Mouse (Mus musculus) hindbrain, embryonic 10.5 days (tissue): ENCODE measurements at regions not wholly inside any gene's neighbourhood (a gene's known extent, or its start where the extent isn't known, plus 50 kb on each side); places are given as distances from the start of the nearest gene placed in this dataset.

ENCODE experiments used
- DNase-seq: peaks from one replicate; pipeline ENCODE4 v3.0.0-alpha.2; 2017; ENCODE audit warnings: low spot score
- H3K27ac ChIP-seq: fragments of 300-500 bp; sonication (generic); 2 replicates; pipeline ENCODE4 v1.5.1; 2016; ENCODE audit warnings: mild to moderate bottlenecking, moderate library complexity
- H3K27me3 ChIP-seq: fragments of 300-500 bp; sonication (generic); 2 replicates; pipeline ENCODE4 v1.6.1; 2016; ENCODE audit warnings: mild to moderate bottlenecking; ENCODE audit not compliant: poor library complexity, insufficient read depth, severe bottlenecking
- H3K36me3 ChIP-seq: fragments of 300-500 bp; sonication (generic); 2 replicates; pipeline ENCODE4 v1.6.1; 2016; ENCODE audit warnings: mild to moderate bottlenecking, moderate library complexity
- H3K4me1 ChIP-seq: fragments of 300-500 bp; sonication (generic); replicated peaks from 2 replicates; pipeline ENCODE4 v1.6.1; 2016; ENCODE audit warnings: mild to moderate bottlenecking
- H3K4me3 ChIP-seq: fragments of 300-500 bp; sonication (generic); 2 replicates; pipeline ENCODE4 v1.5.1; 2016; ENCODE audit warnings: mild to moderate bottlenecking, moderate library complexity
- H3K9me3 ChIP-seq: fragments of 300-500 bp; sonication (generic); 2 replicates; pipeline ENCODE4 v1.6.1; 2016; ENCODE audit warnings: mild to moderate bottlenecking, moderate library complexity
- WGBS: fragments of 180-500 bp; shearing (Covaris S2); methylation state at CpG from one replicate; pipeline ENCODE4 v1.1.7; 2016; 5-methylcytosine and 5-hydroxymethylcytosine counted together

DNA sequence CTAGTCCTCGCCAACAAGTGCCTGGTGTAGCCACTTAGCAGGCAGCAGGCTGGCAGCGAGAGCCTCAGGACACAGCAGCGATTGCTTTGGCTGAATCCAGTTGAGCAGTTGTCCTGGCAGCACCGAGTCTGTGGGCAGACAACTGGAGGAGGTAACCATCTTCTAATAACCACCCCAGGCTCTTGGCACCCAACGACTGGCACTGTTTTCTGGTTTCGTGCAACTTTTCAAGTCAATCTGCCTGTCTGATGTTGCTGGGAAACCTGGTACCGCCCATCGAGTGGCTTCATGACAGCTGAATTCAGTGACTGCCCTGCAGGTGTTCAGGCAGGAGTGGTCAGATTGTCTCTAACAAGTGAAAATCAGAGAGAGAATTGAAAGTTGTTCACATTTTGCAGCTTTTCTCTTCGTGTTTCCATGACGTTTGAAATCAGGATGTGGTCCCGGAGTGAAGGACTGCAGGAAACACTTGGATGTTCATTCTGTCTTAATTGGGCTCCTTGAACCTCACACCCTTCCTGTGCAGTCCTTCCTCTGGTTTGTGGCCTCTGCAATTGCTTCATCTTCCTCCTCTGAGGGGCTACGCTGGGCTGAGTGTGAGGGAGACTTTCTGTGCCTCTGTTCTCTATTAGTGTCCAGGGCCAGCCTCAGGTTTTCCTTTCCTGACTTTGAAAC, 58.1 kb upstream of the Cdkn2b start:
- no peak overlapping the region for H3K4me3 ChIP-seq
- H3K27ac ChIP-seq, result no peak overlapping the region
- no peaks in the 10 kb centered on the region for H3K36me3 ChIP-seq
- DNase-seq, result no peak
- WGBS, result 83% methylated on average over 12 of the region's 12 CpGs
- H3K27me3 ChIP-seq, result peaks cover 3% of the 10 kb centered on the region; the same call in 1 of the 2 replicates
- H3K4me1 ChIP-seq, result no peaks in the 10 kb centered on the region
- H3K9me3 ChIP-seq, result no peaks in the 10 kb centered on the region

GRCm38 (mm10) chr4:89366581-89367141, 55.8 kb upstream of the Cdkn2b start:
- WGBS, result 50% methylated on average over 10 of the region's 10 CpGs
- no peaks in the 10 kb centered on the region for H3K4me1 ChIP-seq
- no peak overlapping the region for H3K4me3 ChIP-seq
- H3K27me3 ChIP-seq, result peaks cover 3% of the 10 kb centered on the region; the same call in 1 of the 2 replicates
- H3K9me3 ChIP-seq, result no peaks in the 10 kb centered on the region
- H3K36me3 ChIP-seq, result no peaks in the 10 kb centered on the region
- no peak overlapping the region for H3K27ac ChIP-seq
- no peak for DNase-seq

GRCm38 (mm10) chr4:89365875-89366274, 55.0 kb upstream of the Cdkn2b start:
- H3K4me3 ChIP-seq, result no peak overlapping the region
- no peak for DNase-seq
- peaks cover 3% of the 10 kb centered on the region; the same call in 1 of the 2 replicates for H3K27me3 ChIP-seq
- H3K4me1 ChIP-seq, result no peaks in the 10 kb centered on the region
- H3K9me3 ChIP-seq, result no peaks in the 10 kb centered on the region
- WGBS, result 47% methylated on average over 5 of the region's 5 CpGs
- H3K36me3 ChIP-seq, result no peaks in the 10 kb centered on the region
- no peak overlapping the region for H3K27ac ChIP-seq

DNA sequence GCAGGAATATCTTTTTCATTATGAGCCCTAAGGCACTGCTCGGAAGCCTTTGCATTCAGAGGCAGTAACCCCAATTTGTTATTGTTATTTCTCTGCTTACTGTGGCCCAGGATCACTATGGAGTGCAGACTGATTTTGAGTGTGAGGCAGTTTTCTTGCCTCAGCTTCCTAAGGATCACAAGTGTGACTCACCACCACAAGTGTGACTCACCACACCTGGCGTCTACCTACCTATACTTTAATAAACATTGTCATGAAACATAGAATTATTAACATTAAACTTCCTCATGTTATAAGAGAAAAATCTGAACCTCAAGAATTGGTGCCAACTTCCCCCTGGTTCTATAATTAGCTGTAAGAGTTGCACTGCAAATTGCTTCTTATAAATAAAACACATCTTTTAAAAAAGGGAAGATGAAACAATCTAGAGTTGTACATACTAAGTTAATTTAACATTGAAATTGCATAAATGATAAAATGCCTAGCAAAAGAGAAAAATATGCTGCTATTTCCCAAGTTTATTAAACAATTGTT, 52.4 kb upstream of the Cdkn2b start:
- no peak overlapping the region for H3K4me3 ChIP-seq
- peaks cover 3% of the 10 kb centered on the region; the same call in 1 of the 2 replicates for H3K27me3 ChIP-seq
- no peaks in the 10 kb centered on the region for H3K4me1 ChIP-seq
- 75% methylated on average over 2 of the region's 2 CpGs for WGBS
- H3K9me3 ChIP-seq, result no peaks in the 10 kb centered on the region
- H3K36me3 ChIP-seq, result no peaks in the 10 kb centered on the region
- no peak overlapping the region for H3K27ac ChIP-seq
- DNase-seq, result no peak

- WGBS, result 66% methylated on average over 3 of the region's 3 CpGs
Measured at GRCm38 (mm10) chr4:89362650-89363049, 51.8 kb upstream of the Cdkn2b start.

DNA sequence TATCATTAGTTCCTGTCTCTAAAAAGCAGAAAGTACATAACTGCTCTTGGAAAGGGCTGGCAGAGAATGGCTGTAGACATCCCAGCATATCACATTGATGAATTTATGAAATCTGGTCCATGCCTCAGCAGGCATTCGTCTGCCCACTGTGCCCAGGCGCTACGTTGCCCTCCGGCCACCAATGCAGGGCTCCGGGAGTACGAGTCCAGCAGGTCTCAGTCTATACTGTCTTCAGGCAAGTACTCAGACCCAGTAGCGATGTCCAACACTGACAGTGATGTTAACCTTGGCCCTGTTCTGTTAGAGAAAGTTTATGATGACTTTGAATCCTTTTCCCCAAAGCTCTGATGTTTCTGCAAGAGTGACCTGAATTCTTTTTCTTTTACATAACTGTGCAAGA, 50.5 kb upstream of the Cdkn2b start:
- no peaks in the 10 kb centered on the region for H3K9me3 ChIP-seq
- 90% methylated on average over 7 of the region's 7 CpGs for WGBS
- peaks cover 3% of the 10 kb centered on the region; the same call in 1 of the 2 replicates for H3K27me3 ChIP-seq
- H3K4me1 ChIP-seq, result no peaks in the 10 kb centered on the region
- no peaks in the 10 kb centered on the region for H3K36me3 ChIP-seq
- no peak for DNase-seq
- H3K27ac ChIP-seq, result no peak overlapping the region
- H3K4me3 ChIP-seq, result no peak overlapping the region

More at GRCm38 (mm10) chr4:89362650-89363049, 51.8 kb upstream of the Cdkn2b start:
- no peak overlapping the region for H3K4me3 ChIP-seq
- no peaks in the 10 kb centered on the region for H3K36me3 ChIP-seq
- peaks cover 3% of the 10 kb centered on the region; the same call in 1 of the 2 replicates for H3K27me3 ChIP-seq
- H3K9me3 ChIP-seq, result no peaks in the 10 kb centered on the region
- H3K27ac ChIP-seq, result no peak overlapping the region
- no peaks in the 10 kb centered on the region for H3K4me1 ChIP-seq
- no peak for DNase-seq
